Mouse (Mus musculus) c-Kit-positive CD71-positive TER-119-positive erythroid progenitor cells, embryonic 14.5 days (primary cell): ENCODE measurements at regions not wholly inside any gene's neighbourhood (a gene's known extent, or its start where the extent isn't known, plus 50 kb on each side); places are given as distances from the start of the nearest gene placed in this dataset.

Experiments used
- DNase-seq: peaks from one replicate; pipeline ENCODE4 v3.0.0-alpha.2; 2013; ENCODE audit warnings: low spot score

DNA sequence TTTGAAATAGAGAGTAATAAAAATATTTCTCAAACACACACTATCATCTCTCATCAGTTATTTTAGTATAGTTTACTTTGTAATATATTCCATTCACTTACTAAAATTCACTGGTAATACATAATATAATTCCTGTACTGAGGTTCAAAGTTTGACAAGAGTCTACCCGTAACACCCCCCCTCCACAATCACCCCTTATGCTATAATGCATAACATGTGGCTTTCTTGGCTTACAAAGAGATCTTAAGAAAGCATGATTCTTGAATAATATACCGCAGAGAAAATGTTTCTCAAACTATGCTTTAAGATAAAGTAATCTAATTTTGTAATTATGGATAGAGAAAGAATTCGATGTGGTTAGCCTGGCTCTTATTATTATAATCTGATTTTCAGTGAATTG lies 539.7 kb downstream of the Gm11232 start:
- no peak for DNase-seq

DNA sequence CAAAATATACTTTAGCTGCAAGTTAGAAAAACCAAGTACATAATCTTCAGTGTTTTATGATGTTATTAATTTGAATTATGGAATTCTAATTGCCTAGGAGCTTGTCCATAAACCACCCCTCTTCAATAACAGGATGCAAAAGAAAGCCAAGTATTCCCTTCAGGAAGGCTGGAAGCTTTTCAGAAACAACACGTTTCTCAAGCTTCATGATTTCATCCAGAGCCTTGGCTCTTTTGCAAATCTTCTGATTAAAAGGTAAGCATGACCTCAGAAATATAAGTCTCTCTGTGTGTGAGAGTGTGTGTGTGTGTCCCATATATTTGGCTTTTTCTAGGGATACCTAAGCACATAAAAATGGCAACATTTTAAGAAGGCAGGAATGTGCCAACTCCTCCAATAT lies 570.0 kb downstream of the Gm11232 start:
- DNase-seq, result no peak

- DNase-seq, result no peak
These were observed 580.1 kb downstream of the Gm11232 start for GRCm38 (mm10) chr4:71177661-71178060.

DNA sequence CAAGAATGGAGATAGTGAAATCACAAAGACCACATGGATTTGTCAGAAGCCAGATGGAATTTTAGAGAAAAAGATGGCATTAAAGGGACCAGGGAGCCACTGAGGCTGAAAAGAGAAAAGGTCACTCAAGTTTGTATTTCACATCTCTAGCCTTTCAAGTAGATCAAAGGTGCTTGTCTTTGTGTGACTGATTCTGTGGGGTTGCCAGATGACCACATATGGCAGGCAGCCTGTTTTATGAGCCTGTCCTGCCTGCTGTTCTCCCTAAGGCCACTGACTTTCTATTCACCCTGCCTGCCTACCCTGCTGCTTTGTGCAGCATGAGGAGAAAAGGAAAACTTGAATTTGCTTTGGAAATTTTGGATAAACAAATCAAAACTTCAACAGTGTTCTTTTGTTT lies 592.0 kb downstream of the Gm11232 start:
- no peak for DNase-seq

- DNase-seq, result no peak
These were observed 597.0 kb upstream of the Megf9 start for GRCm38 (mm10) chr4:71131670-71132317.

- DNase-seq, result no peak
These were observed 596.3 kb upstream of the Megf9 start for GRCm38 (mm10) chr4:71130946-71131669.

GRCm38 (mm10) chr4:71129306-71129705 lies 594.5 kb upstream of the Megf9 start:
- no peak for DNase-seq
